Mouse (Mus musculus) midbrain, postnatal 0 days (tissue): ENCODE data around the gene Gm42906. TPM values are rescaled to one million over a fixed set of nuclear protein-coding genes. Genes with fewer than 3 reads are reported as not detected.

ENCODE experiments used
- ATAC-seq: fragments of 200-750 bp; cut with Nextera tagmentation; 2 replicates; pipeline ENCODE4 v1.8.0; 2017; ENCODE audit warnings: moderate number of reproducible peaks, mild to moderate bottlenecking, moderate TSS enrichment, moderate library complexity; ENCODE audit not compliant: low FRiP score
- DNase-seq: peaks from one replicate; pipeline ENCODE4 v3.0.0-alpha.2; 2015; ENCODE audit warnings: low spot score
- H3K27ac ChIP-seq: fragments of 300-500 bp; sonication (generic); 2 replicates; pipeline ENCODE4 v1.5.1; 2014; ENCODE audit warnings: low read depth, mild to moderate bottlenecking, low read length, mixed read lengths
- H3K27me3 ChIP-seq: fragments of 300-500 bp; sonication (generic); 2 replicates; pipeline ENCODE4 v1.6.1; 2014; ENCODE audit warnings: low read length, control low read depth, mixed read lengths; ENCODE audit not compliant: insufficient read depth
- H3K36me3 ChIP-seq: fragments of 300-500 bp; sonication (generic); 2 replicates; pipeline ENCODE4 v1.6.1; 2014; ENCODE audit warnings: low read length, control low read depth, mixed read lengths; ENCODE audit not compliant: insufficient read depth
- H3K4me1 ChIP-seq: fragments of 300-500 bp; sonication (generic); 2 replicates; pipeline ENCODE4 v1.6.1; 2014; ENCODE audit warnings: mild to moderate bottlenecking, control low read depth, antibody characterized with exemption, low read length, mixed read lengths; ENCODE audit not compliant: insufficient read depth
- H3K4me2 ChIP-seq: fragments of 300-500 bp; sonication (generic); 2 replicates; pipeline ENCODE4 v1.6.1; 2014; ENCODE audit warnings: low read depth, mild to moderate bottlenecking, low read length, mixed read lengths; ENCODE audit not compliant: poor library complexity, severe bottlenecking
- H3K4me3 ChIP-seq: fragments of 300-500 bp; sonication (generic); 2 replicates; pipeline ENCODE4 v1.5.1; 2014; ENCODE audit warnings: low read depth, mild to moderate bottlenecking, low read length, moderate library complexity
- H3K9ac ChIP-seq: fragments of 300-500 bp; sonication (generic); replicated peaks from 2 replicates; pipeline ENCODE4 v1.6.1; 2014; ENCODE audit warnings: mild to moderate bottlenecking, low read length, moderate library complexity, mixed read lengths; ENCODE audit not compliant: poor library complexity, severe bottlenecking
- H3K9me3 ChIP-seq: fragments of 300-500 bp; sonication (generic); 2 replicates; pipeline ENCODE4 v1.6.1; 2016; ENCODE audit warnings: low read length, control low read depth
- CTCF ChIP-seq: IDR thresholded peaks from 2 replicates; pipeline ENCODE4 v1.5.1; 2016; ENCODE audit warnings: antibody characterized with exemption, mild to moderate bottlenecking
- WGBS: fragments of 180-500 bp; shearing (Covaris S2); extraction: QIAGEN DNeasy Blood & Tissue Kit; methylation state at CpG from one replicate; pipeline ENCODE4 v1.1.7; 2014; 5-methylcytosine and 5-hydroxymethylcytosine counted together
- polyA plus RNA-seq: library from polyadenylated mRNA; unstranded; fragments of >200 nt; fragmentation: Nextera tagmentation; extraction: Ambion mirVana; gene quantifications from 2 replicates; pipeline ENCODE4 v1.2.1, GENCODE M21; 2015
- total RNA-seq: library from RNA; depleted of rRNA; stranded (reverse); fragments of >200 nt; gene quantifications from 2 replicates; pipeline ENCODE4 v1.2.3, GENCODE M21; 2014

Gm42906 gene
- total and polyA plus RNA-seq, 2 experiments from 2014 or later, result not detected

DNA sequence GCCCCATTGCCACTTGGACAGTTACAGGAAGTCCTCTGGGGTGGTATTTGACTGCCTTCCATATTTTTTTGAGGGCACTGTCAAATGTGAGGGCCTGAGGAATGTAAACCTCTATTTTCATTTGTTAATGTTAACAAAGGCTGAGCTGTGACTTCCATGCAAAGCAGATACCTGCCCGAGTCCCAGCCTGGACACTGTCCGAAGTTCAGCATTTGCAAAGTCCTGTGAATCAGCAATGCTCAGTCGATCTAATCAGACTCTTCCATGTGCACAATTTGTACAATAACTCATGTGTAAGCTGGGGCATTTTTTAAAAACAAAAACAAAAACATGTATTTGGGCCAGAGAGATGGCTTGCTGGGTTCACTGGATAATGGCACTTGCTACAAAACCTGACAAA lies 265.3 kb downstream of the Gm42906 start:
- TF ChIP-seq CTCF, result no peak
- Histone ChIP-seq H3K4me3 (no peak overlapping the region), H3K9ac (no peak overlapping the region), H3K9me3 (no peaks in the 10 kb centered on the region), H3K4me2 (no peak overlapping the region), H3K36me3 (no peaks in the 10 kb centered on the region), H3K27ac (no peak overlapping the region), H3K27me3 (no peaks in the 10 kb centered on the region), H3K4me1 (no peaks in the 10 kb centered on the region)
- ATAC-seq (no peak), DNase-seq (no peak)
- 93% methylated on average over 3 of the region's 3 CpGs for WGBS

DNA sequence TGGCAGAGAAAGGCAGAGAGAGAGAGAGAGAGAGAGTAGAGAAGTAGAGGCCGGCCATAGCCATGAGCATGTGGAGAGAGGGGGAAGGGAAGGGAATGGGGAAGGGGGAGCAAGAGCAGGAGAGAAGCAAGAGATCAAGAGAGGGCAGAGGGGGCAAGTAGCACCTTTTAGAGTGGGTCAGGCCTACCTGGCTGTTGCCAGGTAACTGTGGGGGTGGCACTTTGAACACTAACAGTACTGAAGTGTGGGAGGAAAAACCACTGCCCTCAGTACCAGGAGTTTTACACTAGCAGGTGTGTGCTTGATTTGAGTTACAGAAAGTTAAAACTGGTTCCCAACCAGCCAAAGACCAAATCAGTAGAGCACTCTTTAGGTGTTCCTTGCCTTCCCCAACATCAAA lies 272.7 kb downstream of the Gm42906 start:
- DNase-seq (no peak), ATAC-seq (no peak)
- Histone ChIP-seq H3K9me3 (no peaks in the 10 kb centered on the region), H3K27ac (no peak overlapping the region), H3K27me3 (no peaks in the 10 kb centered on the region), H3K36me3 (no peaks in the 10 kb centered on the region), H3K4me2 (no peak overlapping the region), H3K9ac (no peak overlapping the region), H3K4me1 (no peaks in the 10 kb centered on the region), H3K4me3 (no peak overlapping the region)
- 67% methylated on average over 1 of the region's 1 CpGs for WGBS
- no peak for TF ChIP-seq CTCF

DNA sequence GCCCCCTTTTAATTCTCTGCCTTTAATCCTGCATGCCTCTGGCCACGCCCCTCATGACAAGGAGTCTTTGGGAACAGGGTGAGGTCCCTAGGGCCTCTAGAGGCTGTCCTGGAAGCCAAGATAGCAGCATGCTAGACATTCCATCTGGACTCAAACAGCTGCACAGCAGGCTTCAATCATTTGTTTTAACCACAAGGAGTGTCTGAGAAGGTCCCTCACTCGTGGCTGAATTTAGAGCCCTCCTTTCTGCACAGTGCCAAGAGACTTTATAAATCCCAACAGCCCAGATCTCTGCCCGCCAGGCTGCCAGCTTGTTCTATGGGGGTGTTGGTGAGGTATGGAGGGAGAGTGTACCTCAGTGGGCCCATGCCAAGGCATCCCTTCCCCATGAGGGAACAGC lies 273.2 kb downstream of the Gm42906 start:
- ATAC-seq (no peak), DNase-seq (no peak)
- Histone ChIP-seq H3K4me3 (no peak overlapping the region), H3K27me3 (no peaks in the 10 kb centered on the region), H3K4me2 (no peak overlapping the region), H3K9ac (no peak overlapping the region), H3K36me3 (no peaks in the 10 kb centered on the region), H3K9me3 (no peaks in the 10 kb centered on the region), H3K27ac (no peak overlapping the region), H3K4me1 (no peaks in the 10 kb centered on the region)
- 43% methylated on average over 3 of the region's 3 CpGs for WGBS
- TF ChIP-seq CTCF, result no peak

DNA sequence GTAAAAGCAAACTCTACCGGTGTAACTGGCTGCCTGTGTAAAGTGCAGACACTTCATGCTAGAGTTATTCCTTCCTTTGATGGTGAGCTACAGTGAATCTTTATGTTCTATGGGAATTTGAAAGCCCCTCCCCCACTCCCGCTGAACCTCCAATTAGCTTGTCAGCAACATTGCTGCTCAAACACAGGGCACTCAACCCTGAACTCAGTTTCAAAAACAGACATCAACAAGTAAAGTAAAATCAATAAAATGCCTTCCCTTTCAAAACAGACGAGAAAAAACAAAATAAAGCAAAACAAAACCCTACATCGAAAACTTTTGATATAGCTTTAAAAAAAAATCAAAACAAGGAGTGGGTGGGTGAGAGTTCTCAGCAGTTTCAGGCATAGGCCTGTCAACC lies 273.9 kb downstream of the Gm42906 start:
- no peak for TF ChIP-seq CTCF
- H3K4me1 ChIP-seq, result no peaks in the 10 kb centered on the region
- no peak overlapping the region for H3K9ac ChIP-seq
- no peak for DNase-seq
- H3K27me3 ChIP-seq, result no peaks in the 10 kb centered on the region
- H3K4me2 ChIP-seq, result no peak overlapping the region
- no peak for ATAC-seq
- no peaks in the 10 kb centered on the region for H3K9me3 ChIP-seq
- H3K36me3 ChIP-seq, result no peaks in the 10 kb centered on the region
- no peak overlapping the region for H3K27ac ChIP-seq
- H3K4me3 ChIP-seq, result no peak overlapping the region
- 79% methylated on average over 4 of the region's 4 CpGs for WGBS

DNA sequence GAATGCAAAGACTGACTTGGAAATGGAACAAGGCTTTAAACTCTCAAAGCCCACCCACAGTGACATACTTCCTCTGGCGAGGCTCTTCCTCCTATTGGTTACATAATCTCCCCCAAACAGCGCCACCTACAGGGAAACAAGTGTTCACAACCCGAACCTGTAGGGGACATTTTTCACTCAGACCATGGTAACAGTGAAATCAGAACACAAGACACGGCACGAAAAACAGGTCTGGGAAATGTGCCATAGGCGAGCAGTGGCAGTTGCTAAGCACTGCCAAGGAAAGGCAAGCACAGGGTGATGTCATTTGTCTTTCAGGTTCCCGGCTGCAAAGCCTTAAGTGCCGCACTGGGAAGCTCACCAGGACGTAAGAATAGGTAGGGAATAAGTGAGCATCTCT lies 276.4 kb downstream of the Gm42906 start:
- Histone ChIP-seq H3K27me3 (no peaks in the 10 kb centered on the region), H3K4me1 (no peaks in the 10 kb centered on the region), H3K4me2 (no peak overlapping the region), H3K9me3 (no peaks in the 10 kb centered on the region), H3K36me3 (no peaks in the 10 kb centered on the region), H3K4me3 (no peak overlapping the region), H3K9ac (no peak overlapping the region), H3K27ac (no peak overlapping the region)
- WGBS, result 79% methylated on average over 9 of the region's 9 CpGs
- TF ChIP-seq CTCF, result peak; percentile 51
- peak; percentile 53 for DNase-seq
- ATAC-seq, result peak; percentile 20; the same call in 1 of the 2 replicates

DNA sequence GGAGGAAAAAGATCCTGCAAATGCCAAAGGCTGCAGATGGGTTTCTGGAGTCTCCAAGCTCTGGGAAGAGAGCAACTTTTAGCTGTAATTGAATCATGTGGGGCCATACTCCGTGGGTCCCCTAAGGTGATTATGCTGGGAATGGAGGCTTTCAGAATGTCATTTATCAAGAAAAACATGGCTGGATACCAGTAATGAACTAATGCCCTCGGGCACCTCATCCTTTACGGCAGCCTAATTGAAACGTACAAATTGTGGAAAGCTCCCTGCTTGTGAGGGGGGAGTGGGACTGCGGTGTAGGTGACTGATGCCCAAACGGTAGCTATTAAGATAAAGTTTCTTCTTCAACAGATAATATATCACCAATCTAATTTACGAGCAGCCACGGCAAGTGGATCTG lies 278.5 kb downstream of the Gm42906 start:
- Histone ChIP-seq H3K27ac (no peak overlapping the region), H3K36me3 (no peaks in the 10 kb centered on the region), H3K4me1 (no peaks in the 10 kb centered on the region), H3K4me3 (no peak overlapping the region), H3K4me2 (no peak overlapping the region), H3K9me3 (no peaks in the 10 kb centered on the region), H3K9ac (no peak overlapping the region), H3K27me3 (no peaks in the 10 kb centered on the region)
- no peak for DNase-seq
- ATAC-seq, result no peak
- no peak for TF ChIP-seq CTCF
- WGBS, result 50% methylated on average over 8 of the region's 8 CpGs
